Mouse (Mus musculus) midbrain, embryonic 13.5 days (tissue): ENCODE data around the gene Ube2d1. TPM values are rescaled to one million over a fixed set of nuclear protein-coding genes. Genes with fewer than 3 reads are reported as not detected.

ENCODE experiments used
- ATAC-seq: fragments of 200-750 bp; cut with Nextera tagmentation; 2 replicates; pipeline ENCODE4 v1.8.0; 2017; ENCODE audit warnings: mild to moderate bottlenecking, moderate TSS enrichment, moderate library complexity
- H3K27ac ChIP-seq: fragments of 300-500 bp; sonication (generic); 2 replicates; pipeline ENCODE4 v1.5.1; 2015; ENCODE audit warnings: inconsistent platforms, mild to moderate bottlenecking, moderate library complexity
- H3K27me3 ChIP-seq: fragments of 300-500 bp; sonication (generic); 2 replicates; pipeline ENCODE4 v1.6.1; 2015; ENCODE audit warnings: mild to moderate bottlenecking, inconsistent platforms
- H3K36me3 ChIP-seq: fragments of 300-500 bp; sonication (generic); 2 replicates; pipeline ENCODE4 v1.6.1; 2015; ENCODE audit warnings: mild to moderate bottlenecking, inconsistent platforms
- H3K4me1 ChIP-seq: fragments of 300-500 bp; sonication (generic); replicated peaks from 2 replicates; pipeline ENCODE4 v1.6.1; 2015; ENCODE audit warnings: inconsistent platforms
- H3K4me2 ChIP-seq: fragments of 300-500 bp; sonication (generic); replicated peaks from 2 replicates; pipeline ENCODE4 v1.6.1; 2015; ENCODE audit warnings: moderate library complexity, mild to moderate bottlenecking, inconsistent platforms
- H3K4me3 ChIP-seq: fragments of 300-500 bp; sonication (generic); replicated peaks from 2 replicates; pipeline ENCODE4 v1.5.1; 2015; ENCODE audit warnings: mild to moderate bottlenecking, inconsistent platforms
- H3K9ac ChIP-seq: fragments of 300-500 bp; sonication (generic); replicated peaks from 2 replicates; pipeline ENCODE4 v1.6.1; 2015; ENCODE audit warnings: mild to moderate bottlenecking, inconsistent platforms
- H3K9me3 ChIP-seq: fragments of 300-500 bp; sonication (generic); 2 replicates; pipeline ENCODE4 v1.6.1; 2016; ENCODE audit warnings: mild to moderate bottlenecking, inconsistent platforms
- WGBS: fragments of 180-500 bp; shearing (Covaris S2); methylation state at CpG from one replicate; pipeline ENCODE4 v1.1.7; 2015; 5-methylcytosine and 5-hydroxymethylcytosine counted together
- polyA plus RNA-seq: library from polyadenylated mRNA; unstranded; fragments of >200 nt; fragmentation: Nextera tagmentation; extraction: Ambion mirVana; gene quantifications from 2 replicates; pipeline ENCODE4 v1.2.1, GENCODE M21; 2015

Ube2d1 gene
- polyA plus RNA-seq, 1 experiment from 2014 or later, result 173 TPM

DNA sequence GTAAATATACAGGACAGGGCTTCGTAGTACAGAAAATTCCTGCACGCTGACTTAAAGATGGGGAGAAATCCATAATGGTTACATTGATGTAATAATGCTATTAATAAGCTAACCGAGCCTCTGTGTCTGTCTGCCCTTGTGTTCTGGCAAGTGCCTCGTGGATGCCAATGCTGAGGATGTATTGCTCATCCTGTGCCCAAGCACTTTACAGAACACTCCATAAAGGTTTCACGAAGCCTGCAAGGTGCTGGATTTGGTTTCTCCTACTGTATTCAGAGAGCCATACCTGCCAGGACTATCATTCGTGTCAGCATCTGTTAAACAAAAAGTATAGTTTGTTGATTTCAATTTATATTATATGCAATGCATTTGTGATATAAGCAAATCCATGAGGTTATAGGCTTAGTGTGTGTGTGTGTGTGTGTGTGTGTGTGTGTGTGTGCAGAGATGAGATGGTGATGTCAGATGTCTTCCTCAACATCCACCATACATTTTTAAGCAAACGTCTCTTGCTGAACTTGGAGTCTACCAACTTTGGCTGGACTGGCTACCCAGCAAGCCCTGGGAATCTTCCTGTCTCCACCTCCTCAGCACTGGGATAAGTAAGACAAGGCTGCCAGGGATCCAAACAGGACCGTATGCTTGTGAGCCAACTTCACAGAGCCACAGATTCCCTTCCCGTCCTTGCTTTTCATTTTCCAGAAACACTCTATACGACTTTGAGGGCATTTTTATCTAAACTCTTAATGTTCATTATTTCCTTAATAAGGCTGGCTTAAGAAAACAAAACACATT is 35.8 kb downstream of the Ube2d1 start:
- Histone ChIP-seq H3K4me1 (no peaks in the 10 kb centered on the region), H3K9me3 (no peaks in the 10 kb centered on the region), H3K4me3 (no peak overlapping the region), H3K27me3 (no peaks in the 10 kb centered on the region), H3K27ac (no peak overlapping the region), H3K4me2 (no peak overlapping the region), H3K36me3 (peaks cover 2% of the 10 kb centered on the region), H3K9ac (no peak overlapping the region)
- 84% methylated on average over 10 of the region's 10 CpGs for WGBS
- no peak for ATAC-seq

DNA sequence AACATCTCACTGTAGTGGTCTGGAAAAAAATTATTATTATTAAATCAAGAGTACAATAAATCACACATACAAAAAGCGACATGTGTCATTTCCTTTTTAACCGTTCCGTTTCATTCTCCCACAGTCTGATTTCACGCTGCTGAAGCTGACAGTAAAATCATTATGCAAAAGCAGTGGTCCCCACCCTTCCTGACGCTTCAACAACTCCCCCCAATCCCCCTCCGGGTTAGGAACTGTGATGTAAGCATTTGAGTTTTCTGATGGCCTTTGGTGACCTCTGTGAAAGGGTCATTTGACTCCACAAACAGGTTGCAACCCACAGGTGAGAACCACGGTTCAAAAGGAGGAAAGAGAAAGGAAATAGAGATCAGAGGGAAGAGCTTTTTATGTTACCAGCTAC is 38.1 kb downstream of the Ube2d1 start:
- H3K36me3 ChIP-seq, result no peaks in the 10 kb centered on the region
- no peak overlapping the region for H3K4me3 ChIP-seq
- no peak overlapping the region for H3K9ac ChIP-seq
- ATAC-seq, result no peak
- H3K4me2 ChIP-seq, result no peak overlapping the region
- H3K27me3 ChIP-seq, result no peaks in the 10 kb centered on the region
- no peaks in the 10 kb centered on the region for H3K4me1 ChIP-seq
- WGBS, result 71% methylated on average over 7 of the region's 7 CpGs
- H3K27ac ChIP-seq, result no peak overlapping the region
- no peaks in the 10 kb centered on the region for H3K9me3 ChIP-seq

DNA sequence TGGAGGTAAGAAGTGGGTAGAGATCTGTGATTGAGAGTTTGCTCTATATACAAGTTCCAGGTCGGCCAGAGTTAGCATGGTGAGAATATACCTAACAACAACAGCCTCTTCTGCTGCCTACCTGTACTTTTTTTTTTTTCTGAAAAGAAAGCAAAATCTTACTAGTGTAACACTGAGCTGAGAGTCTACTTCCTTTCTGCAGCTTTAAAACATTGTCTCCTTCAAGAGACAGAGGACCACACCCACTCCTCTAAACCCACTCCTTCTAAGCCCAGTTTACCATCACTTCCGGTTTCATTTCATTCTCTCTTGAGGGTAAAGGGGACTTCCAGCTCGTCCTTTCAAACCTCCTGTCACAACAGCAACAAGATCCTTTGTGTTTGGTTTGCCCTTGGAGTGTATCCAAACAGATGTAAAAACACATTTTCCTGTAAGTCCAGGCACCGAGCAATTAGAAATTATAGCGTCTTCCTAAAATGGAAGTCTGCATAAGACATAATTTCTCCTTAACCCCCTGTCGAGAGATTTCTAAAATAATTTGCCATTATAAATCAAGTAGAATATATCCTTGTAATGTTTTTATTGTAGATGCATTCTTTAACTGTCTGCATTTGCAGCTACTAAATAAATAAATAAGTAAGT is 45.5 kb downstream of the Ube2d1 start:
- H3K4me3 ChIP-seq, result no peak overlapping the region

DNA sequence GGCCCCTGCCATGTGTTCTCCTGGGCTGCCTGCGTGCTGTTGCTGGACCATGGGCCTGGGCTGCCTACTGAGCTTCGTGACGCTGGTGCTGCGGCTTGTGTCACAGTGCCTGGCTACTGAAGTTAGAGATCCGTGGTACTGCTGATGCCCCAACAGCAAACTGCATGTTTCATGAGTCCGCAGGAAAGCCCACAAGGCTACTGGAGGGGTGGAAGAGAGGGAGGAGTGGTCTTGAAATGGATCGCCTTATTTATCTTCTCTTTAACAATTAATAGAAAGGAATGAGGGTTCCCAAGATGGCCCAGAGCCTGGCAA is 46.9 kb downstream of the Ube2d1 start, which contains the start of gene Tfam:
TSS of gene Tfam (minus strand) at position 41 of the 315 bp plus-strand sequence.
- H3K36me3 ChIP-seq, result peaks cover 19% of the 10 kb centered on the region
- H3K4me1 ChIP-seq, result peaks cover 20% of the 10 kb centered on the region
- peak within 1 kb of the TSS; percentile 90 for H3K9ac ChIP-seq
- H3K9me3 ChIP-seq, result no peaks in the 10 kb centered on the region
- peak within 1 kb of the TSS; percentile 61 for H3K27ac ChIP-seq
- peak within 1 kb of the TSS; percentile 85 for H3K4me3 ChIP-seq
- peak within 1 kb of the TSS; percentile 89 for H3K4me2 ChIP-seq
- H3K27me3 ChIP-seq, result no peaks in the 10 kb centered on the region
- no peak for ATAC-seq
- 5% methylated on average over 7 of the region's 7 CpGs for WGBS

More for the DNA sequence above, 45.5 kb downstream of the Ube2d1 start:
- no peak overlapping the region for H3K9ac ChIP-seq
- peaks cover 8% of the 10 kb centered on the region for H3K36me3 ChIP-seq
- peaks cover 20% of the 10 kb centered on the region for H3K4me1 ChIP-seq
- 75% methylated on average over 6 of the region's 6 CpGs for WGBS
- no peaks in the 10 kb centered on the region for H3K27me3 ChIP-seq
- no peak overlapping the region for H3K27ac ChIP-seq
- H3K9me3 ChIP-seq, result no peaks in the 10 kb centered on the region
- no peak for ATAC-seq
- no peak overlapping the region for H3K4me2 ChIP-seq

DNA sequence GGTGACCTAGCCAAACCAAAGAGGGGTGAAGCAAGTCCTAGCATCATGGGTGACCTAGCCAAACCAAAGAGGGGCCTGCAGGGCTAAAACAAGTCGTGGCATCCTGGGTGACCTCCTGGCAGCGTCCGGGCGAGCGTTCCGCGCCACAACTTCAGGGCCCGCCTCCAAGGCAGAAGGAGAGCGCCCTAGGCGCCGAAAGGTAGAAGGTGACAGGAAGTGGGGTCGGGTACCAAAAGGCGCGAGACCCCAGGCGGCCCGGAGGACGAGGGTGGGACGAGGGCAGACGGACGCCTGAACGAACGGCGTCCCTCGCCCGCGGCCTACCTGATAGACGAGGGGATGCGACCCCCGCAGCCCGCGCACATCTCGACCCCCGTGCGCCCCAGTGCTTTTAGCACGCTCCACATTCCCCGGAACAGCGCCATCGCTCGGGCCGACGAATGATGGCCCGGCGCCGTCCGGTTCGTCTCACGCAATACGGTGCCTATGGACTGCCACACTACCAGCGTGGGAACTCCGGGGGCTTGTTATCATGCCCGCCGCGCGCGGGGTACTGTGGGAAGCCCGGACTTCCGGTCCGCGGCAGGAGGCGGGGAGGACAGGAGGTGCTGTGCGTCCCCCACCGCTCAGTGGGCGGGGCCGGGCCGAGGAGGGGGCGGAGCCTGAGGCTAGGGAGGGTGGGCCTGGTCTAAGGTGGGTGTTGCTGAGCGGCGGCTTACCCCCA is 47.4 kb downstream of the Ube2d1 start:
- H3K9me3 ChIP-seq, result no peaks in the 10 kb centered on the region
- H3K27me3 ChIP-seq, result no peaks in the 10 kb centered on the region
- peaks cover 20% of the 10 kb centered on the region for H3K4me1 ChIP-seq
- H3K4me3 ChIP-seq, result peak overlapping the region; percentile 85
- H3K36me3 ChIP-seq, result peaks cover 24% of the 10 kb centered on the region
- H3K9ac ChIP-seq, result peak overlapping the region; percentile 90
- peak overlapping the region; percentile 61 for H3K27ac ChIP-seq
- WGBS, result under 1% methylated on average over 66 of the region's 68 CpGs
- peak; percentile 100 for ATAC-seq
- peak overlapping the region; percentile 89 for H3K4me2 ChIP-seq

DNA sequence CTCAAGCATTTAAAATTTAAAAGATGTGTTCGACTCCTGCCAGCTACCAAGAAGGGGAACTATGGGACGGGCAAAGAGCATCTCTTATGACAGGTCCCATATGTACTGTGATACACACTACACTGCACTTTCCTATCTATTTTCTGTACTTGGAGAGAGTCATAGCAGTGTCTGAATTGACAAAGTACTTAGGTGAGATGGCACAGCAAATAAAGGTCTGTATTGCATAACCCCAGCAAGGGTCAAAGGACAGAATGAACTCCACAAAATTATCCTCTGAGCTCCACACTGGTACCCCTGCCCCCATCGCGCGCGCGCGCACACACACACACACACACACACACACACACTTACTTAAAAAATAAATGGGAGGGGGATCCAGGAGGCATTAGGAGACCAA is 51.0 kb downstream of the Ube2d1 start:
- 99% methylated on average over 8 of the region's 8 CpGs for WGBS
- H3K9ac ChIP-seq, result no peak overlapping the region
- no peak overlapping the region for H3K4me3 ChIP-seq
- ATAC-seq, result no peak
- no peak overlapping the region for H3K27ac ChIP-seq
- H3K36me3 ChIP-seq, result peaks cover 46% of the 10 kb centered on the region
- H3K4me1 ChIP-seq, result peaks cover 20% of the 10 kb centered on the region
- H3K4me2 ChIP-seq, result no peak overlapping the region
- no peaks in the 10 kb centered on the region for H3K9me3 ChIP-seq
- H3K27me3 ChIP-seq, result no peaks in the 10 kb centered on the region

DNA sequence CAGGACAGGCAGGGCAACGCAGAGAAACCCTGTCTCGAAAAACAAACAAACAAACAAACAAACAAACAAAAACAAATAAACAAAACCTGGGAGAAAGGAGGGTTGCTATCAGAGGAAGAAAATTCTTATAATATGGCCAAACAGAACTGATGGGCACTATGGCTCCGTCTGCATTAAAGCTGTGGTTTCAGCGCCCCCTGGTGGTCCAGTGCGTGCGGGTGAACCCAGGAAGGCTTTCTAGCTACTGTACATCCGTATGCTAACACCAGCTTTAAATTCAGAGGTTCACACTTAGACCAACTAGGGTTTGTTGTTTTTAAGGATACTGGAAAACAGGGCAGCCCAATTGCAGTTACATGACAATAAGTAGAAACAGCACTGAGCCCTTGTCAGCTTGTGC is 59.2 kb downstream of the Ube2d1 start:
- Histone ChIP-seq H3K4me2 (no peak overlapping the region), H3K27me3 (no peaks in the 10 kb centered on the region), H3K36me3 (peaks cover 60% of the 10 kb centered on the region), H3K9me3 (no peaks in the 10 kb centered on the region), H3K4me1 (peaks cover 6% of the 10 kb centered on the region), H3K27ac (no peak overlapping the region), H3K9ac (no peak overlapping the region), H3K4me3 (no peak overlapping the region)
- ATAC-seq, result peak; percentile 57; the same call in 1 of the 2 replicates
- WGBS, result 51% methylated on average over 7 of the region's 7 CpGs

DNA sequence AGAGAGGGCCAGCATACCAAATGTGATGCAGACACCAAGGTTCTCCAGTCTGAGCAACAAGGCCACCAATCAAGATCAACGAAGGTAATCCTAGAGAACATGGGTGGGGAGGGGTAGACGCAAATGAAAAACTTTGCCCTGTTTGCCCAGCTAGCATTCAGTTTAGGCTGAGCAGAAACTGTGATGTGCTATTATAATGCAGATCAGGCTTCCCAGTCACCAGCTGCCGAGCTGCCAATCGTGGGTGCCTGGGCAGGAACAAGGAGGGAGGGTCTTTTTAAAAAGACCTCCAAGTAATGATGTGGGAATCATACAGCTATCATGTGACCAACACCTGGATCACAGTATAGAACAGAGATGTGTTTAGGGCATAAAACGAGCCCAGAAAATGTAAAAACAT is 62.0 kb downstream of the Ube2d1 start:
- peak; percentile 39; the same call in 1 of the 2 replicates for ATAC-seq
- peaks cover 37% of the 10 kb centered on the region for H3K36me3 ChIP-seq
- H3K9ac ChIP-seq, result no peak overlapping the region
- H3K9me3 ChIP-seq, result no peaks in the 10 kb centered on the region
- H3K27me3 ChIP-seq, result no peaks in the 10 kb centered on the region
- H3K4me2 ChIP-seq, result no peak overlapping the region
- H3K27ac ChIP-seq, result peak overlapping the region; percentile 48
- 40% methylated on average over 5 of the region's 5 CpGs for WGBS
- H3K4me1 ChIP-seq, result peaks cover 10% of the 10 kb centered on the region
- no peak overlapping the region for H3K4me3 ChIP-seq

DNA sequence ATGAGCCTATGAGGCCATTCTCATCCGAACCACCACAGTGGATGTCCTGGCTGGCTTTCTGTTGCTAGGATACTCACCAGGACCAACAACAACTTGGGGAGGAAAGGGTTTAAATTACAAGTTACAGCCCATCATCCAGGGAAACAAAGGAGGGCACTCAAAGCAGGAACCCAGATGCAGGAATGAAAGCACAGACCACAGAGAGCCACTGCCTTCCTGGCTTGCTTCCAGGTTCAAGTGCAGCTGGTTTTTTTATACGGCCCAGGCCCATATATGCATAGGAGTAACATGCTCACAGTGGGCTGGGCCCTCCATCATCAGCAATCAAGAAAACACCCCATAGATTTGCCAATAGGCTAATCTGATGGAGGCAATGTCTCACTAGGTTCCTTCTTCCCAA is 62.4 kb downstream of the Ube2d1 start:
- Histone ChIP-seq H3K36me3 (peaks cover 34% of the 10 kb centered on the region), H3K27me3 (no peaks in the 10 kb centered on the region), H3K4me1 (peaks cover 15% of the 10 kb centered on the region), H3K9ac (no peak overlapping the region), H3K4me3 (no peak overlapping the region), H3K27ac (peak overlapping the region; percentile 48), H3K4me2 (no peak overlapping the region), H3K9me3 (no peaks in the 10 kb centered on the region)
- 59% methylated on average over 2 of the region's 2 CpGs for WGBS
- peak; percentile 35; the same call in 1 of the 2 replicates for ATAC-seq

DNA sequence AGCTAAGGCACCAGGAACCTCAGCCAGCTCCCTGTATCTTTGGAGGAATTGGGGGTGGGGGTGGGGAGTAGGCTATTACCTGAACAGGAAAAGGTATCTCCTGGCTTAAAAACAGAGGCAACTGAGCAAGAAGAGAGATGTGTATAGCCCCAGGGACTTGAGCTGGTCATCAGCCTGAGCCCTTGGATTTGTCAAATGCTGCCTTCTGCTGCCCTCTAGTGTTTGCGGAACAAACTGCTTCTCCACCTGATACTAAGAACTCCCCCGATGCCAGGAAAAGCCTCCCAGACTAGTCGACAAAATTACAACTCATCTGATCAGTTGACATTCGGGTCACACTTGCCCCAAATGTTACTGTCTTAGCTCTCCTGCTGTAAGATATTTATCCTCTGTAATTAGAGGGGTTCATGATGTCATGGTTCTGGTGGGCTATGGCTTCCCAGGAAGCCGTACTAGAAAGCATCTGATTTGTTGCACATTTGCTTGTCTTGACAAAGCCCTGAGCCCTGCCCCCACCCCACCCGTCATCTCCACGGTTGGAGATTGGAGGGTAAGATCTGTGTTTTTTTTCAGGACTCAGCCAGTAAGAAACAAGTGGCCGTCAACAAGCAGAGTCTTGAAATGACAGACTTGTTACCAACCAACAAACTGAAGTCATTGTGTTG is 66.7 kb downstream of the Ube2d1 start:
- WGBS, result 17% methylated on average over 8 of the region's 8 CpGs
- Histone ChIP-seq H3K9me3 (no peaks in the 10 kb centered on the region), H3K4me2 (peak overlapping the region; percentile 25; the same call in 1 of the 2 replicates), H3K36me3 (peaks cover 11% of the 10 kb centered on the region; the same call in 1 of the 2 replicates), H3K27me3 (no peaks in the 10 kb centered on the region), H3K4me1 (peaks cover 15% of the 10 kb centered on the region), H3K27ac (no peak overlapping the region), H3K9ac (no peak overlapping the region), H3K4me3 (no peak overlapping the region)
- ATAC-seq, result peak; percentile 63

DNA sequence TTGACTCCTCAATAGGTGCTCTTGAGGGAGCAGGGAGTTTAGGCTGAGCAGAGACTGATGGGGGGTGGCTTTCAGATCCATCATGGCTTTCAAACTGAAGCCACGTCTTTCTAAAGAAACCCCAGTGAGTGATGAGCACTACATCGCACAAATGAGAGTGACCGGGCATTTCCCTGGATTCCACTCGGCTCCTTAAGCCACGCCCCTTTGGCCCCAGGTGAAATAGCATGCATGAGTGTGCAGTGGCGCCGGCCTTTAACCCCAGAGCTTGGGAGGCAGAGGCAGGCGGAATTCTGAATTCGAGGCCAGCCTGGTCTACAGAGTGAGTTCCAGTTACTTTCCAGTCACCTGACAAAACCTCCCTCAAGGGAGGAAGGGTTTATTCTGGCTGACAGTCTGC is 69.1 kb downstream of the Ube2d1 start:
- Histone ChIP-seq H3K4me1 (peaks cover 9% of the 10 kb centered on the region; the same call in 1 of the 2 replicates), H3K27ac (no peak overlapping the region), H3K4me3 (no peak overlapping the region), H3K4me2 (no peak overlapping the region), H3K9ac (no peak overlapping the region), H3K9me3 (no peaks in the 10 kb centered on the region), H3K27me3 (no peaks in the 10 kb centered on the region), H3K36me3 (no peaks in the 10 kb centered on the region)
- WGBS, result 84% methylated on average over 9 of the region's 9 CpGs
- no peak for ATAC-seq
